Mouse (Mus musculus) bone marrow macrophage, adult 2 months (primary cell): ENCODE measurements around the gene Prr14l.

Experiments used
- CTCF ChIP-seq: IDR thresholded peaks from 2 replicates; pipeline ENCODE4 v1.5.1; 2012; ENCODE audit warnings: low read depth, mild to moderate bottlenecking, low read length, moderate library complexity
- POLR2A ChIP-seq: IDR thresholded peaks from 2 replicates; pipeline ENCODE4 v1.6.1; 2012; ENCODE audit warnings: mild to moderate bottlenecking, low read depth, low read length, borderline replicate concordance

GRCm38 (mm10) chr5:32748936-32749335 lies 105.1 kb downstream of the Prr14l start:
- TF ChIP-seq CTCF (no peak), POLR2A (no peak)
